Mouse (Mus musculus): Measurements from ENCODE around the gene Obsl1. TPM values are rescaled to one million over a fixed set of nuclear protein-coding genes. Genes with fewer than 3 reads are reported as not detected.

The Obsl1 gene
- total and polyA plus RNA-seq, 3 experiments, result 0.47 to 0.84 TPM; not detected in 1

GRCm38 (mm10) chr1:75533325-75534252 lies 27.3 kb upstream of the Obsl1 start:
- H3K36me3 ChIP-seq (replicated peaks in 1 of 2; ENCODE audit: control insufficient read depth in 1 of 2, insufficient read depth in 1 of 2, low read length in 1 of 2), result peaks cover 37 to 89% of the 10 kb centered on the region in 2 experiments
- DNase-seq (ENCODE audit: extremely low read depth), result peak; percentile 39
- H3K9me3 ChIP-seq (replicated peaks; ENCODE audit: low read length), result peaks cover 7% of the 10 kb centered on the region
- dilution Hi-C loops (cut with MboI; ENCODE audit: extremely low pct_ligation_motif_present, extremely low pct_unique_long_range_greater_than_20kb, low sequenced_read_pairs), result no loop called here
- no peak overlapping the region for H3K27ac ChIP-seq (ENCODE audit: insufficient read depth, low read depth)
- TF ChIP-seq BHLHE40 (IDR thresholded peaks at IDR 0.05; ENCODE audit: low read depth, low read length), result peak; percentile 52
- peak; percentile 46; the same call in 1 of the 2 replicates for TF ChIP-seq TCF12 (IDR thresholded peaks at IDR 0.05; ENCODE audit: low read depth, low read length)
- TF ChIP-seq ZMIZ1 (IDR thresholded peaks at IDR 0.05; ENCODE audit: low read depth, low read length), result no peak
- TF ChIP-seq EP300 (IDR thresholded peaks at IDR 0.05; ENCODE audit: low read length), result peak; percentile 25; the same call in 1 of the 2 replicates
- TF ChIP-seq ETS1 (conservative IDR thresholded peaks at IDR 0.05; ENCODE audit: low read depth, low read length), result 0 out of 2 replicates have a peak, but pooled peaks have one; percentile 49
- peak; percentile 65 for TF ChIP-seq MAFK (IDR thresholded peaks at IDR 0.05; ENCODE audit: insufficient replicate concordance, low read length)
- H3K27me3 ChIP-seq (replicated peaks), result no peaks in the 10 kb centered on the region
- no peak overlapping the region for H3K4me3 ChIP-seq (replicated peaks in 1 of 3; ENCODE audit: low read depth in 2 of 3, low read length in 2 of 3, poor library complexity in 1 of 3)
- peaks cover 17 to 28% of the 10 kb centered on the region in 2 experiments for H3K4me1 ChIP-seq (ENCODE audit: control insufficient read depth in 1 of 2, insufficient read depth in 2 of 2)
- H3K9ac ChIP-seq (ENCODE audit: insufficient read depth, low read depth), result no peak overlapping the region
- no peak overlapping the region for H3K4me2 ChIP-seq (ENCODE audit: insufficient read depth, low read depth, poor library complexity, severe bottlenecking)
- H3K79me2 ChIP-seq (replicated peaks; ENCODE audit: control insufficient read depth, extremely low read depth, insufficient read depth, poor library complexity, severe bottlenecking), result no peaks in the 10 kb centered on the region
- in situ Hi-C loops (cut with MboI; ENCODE audit: low pct_ligation_motif_present, low pct_unique_long_range_greater_than_20kb, low sequenced_read_pairs), result no loop called here

GRCm38 (mm10) chr1:75532280-75533172 lies 26.3 kb upstream of the Obsl1 start:
- Histone ChIP-seq H3K9me3 (replicated peaks; ENCODE audit: low read length) (peaks cover 7% of the 10 kb centered on the region), H3K27me3 (replicated peaks) (no peaks in the 10 kb centered on the region), H3K79me2 (replicated peaks; ENCODE audit: control insufficient read depth, extremely low read depth, insufficient read depth, poor library complexity, severe bottlenecking) (no peaks in the 10 kb centered on the region), H3K4me2 (ENCODE audit: insufficient read depth, low read depth, poor library complexity, severe bottlenecking) (no peak overlapping the region), H3K36me3 (replicated peaks in 1 of 2; ENCODE audit: control insufficient read depth in 1 of 2, insufficient read depth in 1 of 2, low read length in 1 of 2) (peaks cover 40 to 97% of the 10 kb centered on the region in 2 experiments), H3K27ac (ENCODE audit: insufficient read depth, low read depth) (no peak overlapping the region), H3K4me1 (ENCODE audit: control insufficient read depth in 1 of 2, insufficient read depth in 2 of 2) (peaks cover 17 to 28% of the 10 kb centered on the region in 2 experiments), H3K9ac (ENCODE audit: insufficient read depth, low read depth) (no peak overlapping the region), H3K4me3 (replicated peaks in 1 of 3; ENCODE audit: low read depth in 2 of 3, low read length in 2 of 3, poor library complexity in 1 of 3) (no peak overlapping the region)
- TF ChIP-seq USF1 (IDR thresholded peaks at IDR 0.05; ENCODE audit: low read depth, low read length), result peak; percentile 22
- peak; percentile 79 for TF ChIP-seq MAX (IDR thresholded peaks at IDR 0.05; ENCODE audit: low read length)
- peak; percentile 49; the same call in 1 of the 2 replicates for TF ChIP-seq ELF1 (IDR thresholded peaks at IDR 0.05; ENCODE audit: low read depth, low read length)
- no peak for TF ChIP-seq SMC3 (IDR thresholded peaks at IDR 0.05; ENCODE audit: low read depth, low read length)
- TF ChIP-seq ZMIZ1 (IDR thresholded peaks at IDR 0.05; ENCODE audit: low read depth, low read length), result no peak
- TF ChIP-seq EP300 (IDR thresholded peaks at IDR 0.05; ENCODE audit: low read length), result 0 out of 2 replicates have a peak, but pooled peaks have one; percentile 12
- TF ChIP-seq KAT2A (IDR thresholded peaks at IDR 0.05; ENCODE audit: insufficient replicate concordance, low read length), result no peak
- dilution Hi-C loops (cut with MboI; ENCODE audit: extremely low pct_ligation_motif_present, extremely low pct_unique_long_range_greater_than_20kb, low sequenced_read_pairs) (no loop called here), in situ Hi-C loops (cut with MboI; ENCODE audit: low pct_ligation_motif_present, low pct_unique_long_range_greater_than_20kb, low sequenced_read_pairs) (no loop called here)
- peak; percentile 26 for DNase-seq (ENCODE audit: extremely low read depth)
